Mouse (Mus musculus): ENCODE data around the gene Col4a3. TPM values are rescaled to one million over a fixed set of nuclear protein-coding genes. Genes with fewer than 3 reads are reported as not detected.

Gene Col4a3
- total and polyA plus RNA-seq, 3 experiments: 1.3 to 3.3 (median 1.8) TPM

GRCm38 (mm10) chr1:82575681-82576080 is 11.0 kb upstream of the Col4a3 start:
- 82% methylated on average over 3 of the region's 3 CpGs for WGBS
- Histone ChIP-seq H3K4me1 (ENCODE audit: control insufficient read depth, insufficient read depth, low read length) (peaks cover 4% of the 10 kb centered on the region), H3K79me2 (replicated peaks; ENCODE audit: control insufficient read depth, insufficient read depth, low read length) (no peaks in the 10 kb centered on the region), H3K36me3 (ENCODE audit: control insufficient read depth, insufficient read depth, low read length) (no peaks in the 10 kb centered on the region), H3K27me3 (ENCODE audit: control insufficient read depth, insufficient read depth, low read length) (no peaks in the 10 kb centered on the region), H3K9ac (ENCODE audit: low read depth, low read length) (no peak overlapping the region), H3K4me3 (no peak overlapping the region), H3K27ac (no peak overlapping the region)
- no peak for DNase-seq
- intact Hi-C loops (cut with DNase I): no loop called here
- TF ChIP-seq EP300 (IDR thresholded peaks at IDR 0.05; ENCODE audit: insufficient read depth, low read depth, low read length) (no peak), CTCF (IDR thresholded peaks at IDR 0.05) (no peak), POLR2A (IDR thresholded peaks at IDR 0.05; ENCODE audit: insufficient read depth, low read depth, low read length) (no peak)

- TF ChIP-seq EP300 (IDR thresholded peaks at IDR 0.05; ENCODE audit: insufficient read depth, low read depth, low read length) (no peak), POLR2A (IDR thresholded peaks at IDR 0.05; ENCODE audit: insufficient read depth, low read depth, low read length) (no peak), CTCF (IDR thresholded peaks at IDR 0.05) (peak; percentile 30)
- Histone ChIP-seq H3K9ac (ENCODE audit: low read depth, low read length) (no peak overlapping the region), H3K27me3 (ENCODE audit: control insufficient read depth, insufficient read depth, low read length) (no peaks in the 10 kb centered on the region), H3K79me2 (replicated peaks; ENCODE audit: control insufficient read depth, insufficient read depth, low read length) (no peaks in the 10 kb centered on the region), H3K4me3 (no peak overlapping the region), H3K4me1 (ENCODE audit: control insufficient read depth, insufficient read depth, low read length) (peaks cover 4% of the 10 kb centered on the region), H3K36me3 (ENCODE audit: control insufficient read depth, insufficient read depth, low read length) (no peaks in the 10 kb centered on the region), H3K27ac (no peak overlapping the region)
- no peak for DNase-seq
- 81% methylated on average over 2 of the region's 2 CpGs for WGBS
- intact Hi-C loops (cut with DNase I): no loop called here
Measured at GRCm38 (mm10) chr1:82576182-82576581, 10.5 kb upstream of the Col4a3 start.

GRCm38 (mm10) chr1:82577339-82577738 is 9.4 kb upstream of the Col4a3 start:
- DNase-seq: no peak
- 82% methylated on average over 10 of the region's 10 CpGs for WGBS
- Histone ChIP-seq H3K79me2 (replicated peaks; ENCODE audit: control insufficient read depth, insufficient read depth, low read length) (no peaks in the 10 kb centered on the region), H3K9ac (ENCODE audit: low read depth, low read length) (no peak overlapping the region), H3K27ac (no peak overlapping the region), H3K27me3 (ENCODE audit: control insufficient read depth, insufficient read depth, low read length) (no peaks in the 10 kb centered on the region), H3K36me3 (ENCODE audit: control insufficient read depth, insufficient read depth, low read length) (no peaks in the 10 kb centered on the region), H3K4me1 (ENCODE audit: control insufficient read depth, insufficient read depth, low read length) (peaks cover 4% of the 10 kb centered on the region), H3K4me3 (no peak overlapping the region)
- intact Hi-C loops (cut with DNase I): no loop called here
- TF ChIP-seq POLR2A (IDR thresholded peaks at IDR 0.05; ENCODE audit: insufficient read depth, low read depth, low read length) (no peak), EP300 (IDR thresholded peaks at IDR 0.05; ENCODE audit: insufficient read depth, low read depth, low read length) (no peak), CTCF (IDR thresholded peaks at IDR 0.05) (no peak)

- no peak overlapping the region for H3K4me3 ChIP-seq
- intact Hi-C loops (cut with DNase I): no loop called here
- H3K27me3 ChIP-seq (ENCODE audit: control insufficient read depth, insufficient read depth, low read length): no peaks in the 10 kb centered on the region
- peak; percentile 50 to 66 for DNase-seq
- no peaks in the 10 kb centered on the region for H3K79me2 ChIP-seq (replicated peaks; ENCODE audit: control insufficient read depth, insufficient read depth, low read length)
- H3K27ac ChIP-seq: peak overlapping the region; percentile 43
- TF ChIP-seq POLR2A (IDR thresholded peaks at IDR 0.05; ENCODE audit: insufficient read depth, low read depth, low read length) (no peak), EP300 (IDR thresholded peaks at IDR 0.05; ENCODE audit: insufficient read depth, low read depth, low read length) (no peak), CTCF (IDR thresholded peaks at IDR 0.05) (no peak)
- H3K4me1 ChIP-seq (ENCODE audit: control insufficient read depth, insufficient read depth, low read length): peaks cover 4% of the 10 kb centered on the region
- no peaks in the 10 kb centered on the region for H3K36me3 ChIP-seq (ENCODE audit: control insufficient read depth, insufficient read depth, low read length)
- WGBS: 21% methylated on average over 3 of the region's 3 CpGs
- H3K9ac ChIP-seq (ENCODE audit: low read depth, low read length): no peak overlapping the region
Measured at GRCm38 (mm10) chr1:82577915-82578314, 8.8 kb upstream of the Col4a3 start.

GRCm38 (mm10) chr1:82578320-82578719 is 8.4 kb upstream of the Col4a3 start:
- Histone ChIP-seq H3K27ac (peak overlapping the region; percentile 43), H3K4me1 (ENCODE audit: control insufficient read depth, insufficient read depth, low read length) (peaks cover 4% of the 10 kb centered on the region), H3K4me3 (no peak overlapping the region), H3K79me2 (replicated peaks; ENCODE audit: control insufficient read depth, insufficient read depth, low read length) (no peaks in the 10 kb centered on the region), H3K27me3 (ENCODE audit: control insufficient read depth, insufficient read depth, low read length) (no peaks in the 10 kb centered on the region), H3K9ac (ENCODE audit: low read depth, low read length) (no peak overlapping the region), H3K36me3 (ENCODE audit: control insufficient read depth, insufficient read depth, low read length) (no peaks in the 10 kb centered on the region)
- intact Hi-C loops (cut with DNase I): no loop called here
- 40% methylated on average over 4 of the region's 4 CpGs for WGBS
- TF ChIP-seq EP300 (IDR thresholded peaks at IDR 0.05; ENCODE audit: insufficient read depth, low read depth, low read length): no peak
- TF ChIP-seq CTCF (IDR thresholded peaks at IDR 0.05): no peak
- TF ChIP-seq POLR2A (IDR thresholded peaks at IDR 0.05; ENCODE audit: insufficient read depth, low read depth, low read length): no peak
- DNase-seq: peak; percentile 31

- H3K4me1 ChIP-seq (ENCODE audit: control insufficient read depth, insufficient read depth, low read length): peaks cover 3% of the 10 kb centered on the region
- no peak for DNase-seq
- H3K27me3 ChIP-seq (ENCODE audit: control insufficient read depth, insufficient read depth, low read length): no peaks in the 10 kb centered on the region
- WGBS: 67% methylated on average over 7 of the region's 7 CpGs
- no peaks in the 10 kb centered on the region for H3K36me3 ChIP-seq (ENCODE audit: control insufficient read depth, insufficient read depth, low read length)
- H3K4me3 ChIP-seq: peak overlapping the region; percentile 47
- no peak overlapping the region; the same call in 1 of the 2 replicates for H3K9ac ChIP-seq (ENCODE audit: low read depth, low read length)
- no peak for TF ChIP-seq EP300 (IDR thresholded peaks at IDR 0.05; ENCODE audit: insufficient read depth, low read depth, low read length)
- no peak for TF ChIP-seq POLR2A (IDR thresholded peaks at IDR 0.05; ENCODE audit: insufficient read depth, low read depth, low read length)
- TF ChIP-seq CTCF (IDR thresholded peaks at IDR 0.05): no peak
- peak overlapping the region; percentile 42 for H3K27ac ChIP-seq
- intact Hi-C loops (cut with DNase I): no loop called here
- H3K79me2 ChIP-seq (replicated peaks; ENCODE audit: control insufficient read depth, insufficient read depth, low read length): no peaks in the 10 kb centered on the region
Measured at GRCm38 (mm10) chr1:82585981-82586380, 740 bp upstream of the Col4a3 start.
